In the genomic region with DNA sequence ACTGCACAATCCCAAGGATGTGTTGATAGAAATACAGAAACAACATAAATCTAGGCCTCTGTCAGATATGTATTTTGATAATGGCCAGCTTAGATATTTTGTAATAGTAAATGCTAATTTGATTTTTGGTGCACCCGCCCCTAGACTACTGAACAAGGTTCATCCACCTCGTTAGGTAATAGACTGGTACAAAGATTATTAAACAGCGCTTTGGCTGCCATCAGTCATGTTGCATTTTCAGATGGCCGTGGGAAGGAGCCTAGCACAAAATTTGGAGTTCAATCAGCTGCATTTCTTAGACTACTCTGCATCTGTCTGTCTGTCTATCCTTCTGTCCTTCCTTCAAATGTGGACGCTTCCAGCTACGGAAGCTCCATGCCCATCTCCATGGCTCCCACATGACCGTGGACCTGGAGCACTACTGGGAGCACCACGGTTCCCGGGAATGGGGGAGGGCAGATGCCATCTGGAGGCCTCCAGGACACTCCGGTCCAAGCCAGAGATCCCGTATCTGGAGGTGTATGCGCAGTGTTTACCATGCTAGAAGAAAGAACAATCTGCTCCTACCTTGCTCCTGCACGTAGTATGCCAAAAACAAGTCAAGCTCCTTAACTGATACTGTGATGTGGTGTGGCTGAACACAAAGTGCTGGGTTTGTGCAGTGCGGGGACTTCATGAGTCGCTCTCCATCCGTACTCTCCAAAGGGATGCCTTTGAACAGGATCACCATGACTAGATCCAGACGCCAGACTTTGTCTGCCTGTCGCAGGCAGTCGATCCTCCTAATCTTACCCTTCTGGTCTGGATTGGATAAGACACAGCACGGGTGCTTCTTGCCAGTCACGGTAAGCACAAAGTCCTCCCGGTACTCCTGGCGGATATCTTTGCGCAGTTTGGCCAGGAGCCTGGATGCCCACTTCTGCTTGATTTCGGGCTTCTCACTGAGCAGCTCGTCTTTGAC, we compare ENCODE assay signal across 9 mouse cellular contexts.
DNase-seq lines count a peak whose midpoint lies in the region; ATAC-seq and TF ChIP-seq lines count a peak whose summit lies in the region.
"Had no signal": no experiment of that assay in that cellular context is flagged by ENCODE, and none has a peak within 500 bp of the region (broad histone marks: within the 10 kb centered on the region; RNA-seq: fewer than 3 reads in every experiment).

No protein-coding gene starts in this region.

- no peaks in the 10 kb centered on the region for H3K27me3 ChIP-seq in embryonic facial prominence, embryonic 11.5 days (ENCODE audit: control insufficient read depth, insufficient read depth, low read length)
- peaks cover 18% of the 10 kb centered on the region for H3K27me3 ChIP-seq in embryonic facial prominence, embryonic 10.5 days (replicated peaks; ENCODE audit: low read depth, poor library complexity, severe bottlenecking)
- no peaks in the 10 kb centered on the region for H3K27me3 ChIP-seq in limb, embryonic 11.5 days (ENCODE audit: control insufficient read depth, insufficient read depth, low read length)
- H3K27me3 ChIP-seq in limb, embryonic 10.5 days (ENCODE audit: low read depth, poor library complexity, severe bottlenecking), result no peaks in the 10 kb centered on the region
- H3K27me3 ChIP-seq in limb, embryonic 15.5 days, result no peaks in the 10 kb centered on the region

- H3K4me1 ChIP-seq in embryonic facial prominence, embryonic 11.5 days (ENCODE audit: control insufficient read depth, insufficient read depth, low read length), result no peaks in the 10 kb centered on the region
- peaks cover 25% of the 10 kb centered on the region for H3K4me1 ChIP-seq in embryonic facial prominence, embryonic 10.5 days
- 0 out of 2 replicates have a peak, but pooled peaks cover 4% of the 10 kb centered on the region for H3K4me1 ChIP-seq in limb, embryonic 11.5 days (ENCODE audit: control insufficient read depth, insufficient read depth, low read length)
- H3K4me1 ChIP-seq in limb, embryonic 10.5 days, result peaks cover 25% of the 10 kb centered on the region; the same call in 1 of the 2 replicates
- H3K4me1 ChIP-seq in cortical plate, adult 2 months (ENCODE audit: control insufficient read depth, insufficient read depth, low read length), result peaks cover 11% of the 10 kb centered on the region
- peaks cover 45% of the 10 kb centered on the region for H3K4me1 ChIP-seq in limb, embryonic 15.5 days

- no peak overlapping the region for H3K9ac ChIP-seq in embryonic facial prominence, embryonic 11.5 days (replicated peaks; ENCODE audit: low read length)
- no peak overlapping the region for H3K9ac ChIP-seq in limb, embryonic 11.5 days (ENCODE audit: low read length)
- no peak overlapping the region for H3K9ac ChIP-seq in limb, embryonic 15.5 days
- H3K9ac ChIP-seq: liver, embryonic 13.5 days had no signal

- peaks cover 4% of the 10 kb centered on the region for H3K36me3 ChIP-seq in embryonic facial prominence, embryonic 11.5 days (replicated peaks; ENCODE audit: control insufficient read depth, insufficient read depth, low read depth, low read length)
- H3K36me3 ChIP-seq in embryonic facial prominence, embryonic 10.5 days (replicated peaks), result peaks cover 34% of the 10 kb centered on the region
- peaks cover 9% of the 10 kb centered on the region for H3K36me3 ChIP-seq in limb, embryonic 11.5 days (ENCODE audit: control insufficient read depth, insufficient read depth, low read length)
- H3K36me3 ChIP-seq in limb, embryonic 10.5 days, result peaks cover 35% of the 10 kb centered on the region
- peaks cover 20% of the 10 kb centered on the region for H3K36me3 ChIP-seq in limb, embryonic 15.5 days

- TF ChIP-seq CTCF in cortical plate, adult 2 months (IDR thresholded peaks at IDR 0.05; ENCODE audit: extremely low read depth, insufficient read depth, low read length), result no peak

- ATAC-seq in embryonic facial prominence, embryonic 11.5 days (replicated peaks; ENCODE audit: insufficient number of reproducible peaks, low FRiP score, low TSS enrichment, low read depth), result 0 out of 2 replicates have a peak, but pooled peaks have one; percentile 34
- no peak for ATAC-seq in limb, embryonic 11.5 days (ENCODE audit: insufficient number of reproducible peaks, low FRiP score, low TSS enrichment, low read depth)
- no peak for ATAC-seq in limb, embryonic 15.5 days (ENCODE audit: insufficient number of reproducible peaks, low FRiP score, low TSS enrichment, low read depth)

- no peak overlapping the region for H3K4me2 ChIP-seq in embryonic facial prominence, embryonic 11.5 days (ENCODE audit: low read depth, low read length)
- no peak overlapping the region for H3K4me2 ChIP-seq in limb, embryonic 11.5 days (ENCODE audit: low read depth, severe bottlenecking)
- H3K4me2 ChIP-seq in limb, embryonic 15.5 days, result 0 out of 2 replicates have a peak overlapping the region, but pooled peaks have one; percentile 2
- H3K4me2 ChIP-seq: liver, embryonic 13.5 days had no signal

- H3K27ac ChIP-seq in embryonic facial prominence, embryonic 11.5 days (replicated peaks; ENCODE audit: low read depth, low read length), result no peak overlapping the region
- no peak overlapping the region for H3K27ac ChIP-seq in embryonic facial prominence, embryonic 10.5 days (replicated peaks)
- H3K27ac ChIP-seq in limb, embryonic 11.5 days (replicated peaks; ENCODE audit: low read depth, low read length), result no peak overlapping the region
- H3K27ac ChIP-seq in limb, embryonic 10.5 days, result no peak overlapping the region
- H3K27ac ChIP-seq in cortical plate, adult 2 months (ENCODE audit: insufficient read depth, low read length), result peak overlapping the region; percentile 75
- peak overlapping the region; percentile 52 for H3K27ac ChIP-seq in limb, embryonic 15.5 days
- H3K27ac ChIP-seq: liver, embryonic 13.5 days had no signal

- H3K9me3 ChIP-seq in embryonic facial prominence, embryonic 11.5 days (replicated peaks; ENCODE audit: control insufficient read depth, low read length), result no peaks in the 10 kb centered on the region
- H3K9me3 ChIP-seq in embryonic facial prominence, embryonic 10.5 days, result no peaks in the 10 kb centered on the region
- H3K9me3 ChIP-seq in limb, embryonic 11.5 days (ENCODE audit: control insufficient read depth, low read length), result no peaks in the 10 kb centered on the region
- no peaks in the 10 kb centered on the region for H3K9me3 ChIP-seq in limb, embryonic 10.5 days (replicated peaks)
- H3K9me3 ChIP-seq in limb, embryonic 15.5 days, result no peaks in the 10 kb centered on the region
- H3K9me3 ChIP-seq: liver, embryonic 13.5 days had no signal

- DNase-seq in embryonic facial prominence, embryonic 11.5 days (ENCODE audit: low spot score), result no peak
- DNase-seq in embryonic facial prominence, embryonic 10.5 days (ENCODE audit: low spot score), result no peak
- DNase-seq in limb, embryonic 11.5 days (ENCODE audit: low spot score), result peak; percentile 18
- no peak for DNase-seq in limb, embryonic 10.5 days (ENCODE audit: low spot score)
- DNase-seq in urinary bladder, adult 2 months (ENCODE audit: low spot score), result no peak
- no peak for DNase-seq in yolk sac, embryonic 10.5 days (ENCODE audit: low spot score)
- DNase-seq: liver, embryonic 13.5 days had no signal

- H3K4me3 ChIP-seq in embryonic facial prominence, embryonic 11.5 days (ENCODE audit: low read depth, low read length), result no peak overlapping the region
- H3K4me3 ChIP-seq in embryonic facial prominence, embryonic 10.5 days, result no peak overlapping the region
- H3K4me3 ChIP-seq in limb, embryonic 11.5 days (ENCODE audit: low read depth, low read length), result no peak overlapping the region
- no peak overlapping the region for H3K4me3 ChIP-seq in limb, embryonic 10.5 days
- H3K4me3 ChIP-seq in cortical plate, adult 2 months (ENCODE audit: insufficient read depth, low read length), result peak overlapping the region; percentile 39
- no peak overlapping the region for H3K4me3 ChIP-seq in limb, embryonic 15.5 days
- H3K4me3 ChIP-seq: liver, embryonic 13.5 days had no signal

- TF ChIP-seq POLR2A in cortical plate, adult 2 months (IDR thresholded peaks at IDR 0.05; ENCODE audit: extremely low read depth, insufficient read depth, low read length), result no peak

- 91% methylated on average over 26 of the region's 26 CpGs for WGBS in embryonic facial prominence, embryonic 11.5 days
- 89% methylated on average over 26 of the region's 26 CpGs for WGBS in embryonic facial prominence, embryonic 10.5 days
- WGBS in limb, embryonic 11.5 days, result 87% methylated on average over 26 of the region's 26 CpGs
- 89% methylated on average over 26 of the region's 26 CpGs for WGBS in limb, embryonic 10.5 days
- 75% methylated on average over 26 of the region's 26 CpGs for WGBS in limb, embryonic 15.5 days

Comparison
In these comparisons a context has a peak if more than half of its experiments do, and no peak if none do; other contexts are left out.
1. H3K27ac ChIP-seq: peak in cortical plate, adult 2 months (single experiment) and limb, embryonic 15.5 days (single experiment); none in embryonic facial prominence, embryonic 11.5 days (single experiment), embryonic facial prominence, embryonic 10.5 days (single experiment), limb, embryonic 11.5 days (single experiment) and limb, embryonic 10.5 days (single experiment).